Mouse (Mus musculus): ENCODE data around the gene Hamp2. TPM values are rescaled to one million over a fixed set of nuclear protein-coding genes. Genes with fewer than 3 reads are reported as not detected.
"Not testable (repeated sequence)": the region's sequence is repeated elsewhere in the genome, so short reads cannot be mapped to it uniquely, and the experiment has no call there.

Gene Hamp2
- polyA plus RNA-seq, 1 experiment = 1.1 TPM

GRCm38 (mm10) chr7:30953459-30953858 is 29.0 kb upstream of the Hamp2 start:
- DNase-seq (ENCODE audit: low read depth) = no peak

- DNase-seq (ENCODE audit: low read depth) = no peak
Observed at GRCm38 (mm10) chr7:30952441-30953265, 28.2 kb upstream of the Hamp2 start.

GRCm38 (mm10) chr7:30949902-30950301 is 25.4 kb upstream of the Hamp2 start:
- peak; percentile 41 for DNase-seq (ENCODE audit: low read depth)

GRCm38 (mm10) chr7:30945876-30946275 is 21.4 kb upstream of the Hamp2 start:
- DNase-seq (ENCODE audit: low read depth) = no peak

- DNase-seq (ENCODE audit: low read depth) = not testable (repeated sequence)
Observed at GRCm38 (mm10) chr7:30945466-30945865, 21.0 kb upstream of the Hamp2 start.

GRCm38 (mm10) chr7:30944706-30945105 is 20.2 kb upstream of the Hamp2 start:
- DNase-seq (ENCODE audit: low read depth) = not testable (repeated sequence)

- no peak for DNase-seq (ENCODE audit: low read depth)
Observed at GRCm38 (mm10) chr7:30943909-30944635, 19.6 kb upstream of the Hamp2 start, which contains the start of gene Hamp. Gene Hamp (minus strand): TSS chr7:30944032.

GRCm38 (mm10) chr7:30942365-30942764 is 17.9 kb upstream of the Hamp2 start:
- DNase-seq (ENCODE audit: low read depth) = not testable (repeated sequence)

GRCm38 (mm10) chr7:30940070-30940469 is 15.6 kb upstream of the Hamp2 start:
- DNase-seq (ENCODE audit: low read depth) = not testable (repeated sequence)

- DNase-seq (ENCODE audit: low read depth) = not testable (repeated sequence)
Observed at GRCm38 (mm10) chr7:30935422-30936099, 11.1 kb upstream of the Hamp2 start.

- no peak for DNase-seq (ENCODE audit: low read depth)
Observed at GRCm38 (mm10) chr7:30924071-30924470, 410 bp downstream of the Hamp2 start.

- DNase-seq (ENCODE audit: low read depth) = not testable (repeated sequence)
Observed at GRCm38 (mm10) chr7:30922490-30922889, 2.0 kb downstream of the Hamp2 start.

GRCm38 (mm10) chr7:30920217-30920616 is 4.3 kb downstream of the Hamp2 start:
- DNase-seq (ENCODE audit: low read depth) = no peak

- DNase-seq (ENCODE audit: low read depth) = no peak
Observed at GRCm38 (mm10) chr7:30917219-30917618, 7.3 kb downstream of the Hamp2 start.

GRCm38 (mm10) chr7:30916713-30917112 is 7.8 kb downstream of the Hamp2 start:
- DNase-seq (ENCODE audit: low read depth) = no peak

- DNase-seq (ENCODE audit: low read depth) = no peak
Observed at GRCm38 (mm10) chr7:30914732-30915131, 9.7 kb downstream of the Hamp2 start, which contains the start of gene Mag. Gene Mag (minus strand): TSS chr7:30914873.

- no peak for DNase-seq (ENCODE audit: low read depth)
Observed at GRCm38 (mm10) chr7:30909773-30910172, 14.7 kb downstream of the Hamp2 start.

GRCm38 (mm10) chr7:30908992-30909431 is 15.5 kb downstream of the Hamp2 start:
- DNase-seq (ENCODE audit: low read depth) = no peak

- no peak for DNase-seq (ENCODE audit: low read depth)
Observed at GRCm38 (mm10) chr7:30908277-30908991, 16.0 kb downstream of the Hamp2 start.

- no peak for DNase-seq (ENCODE audit: low read depth)
Observed at GRCm38 (mm10) chr7:30904042-30904441, 20.4 kb downstream of the Hamp2 start.

GRCm38 (mm10) chr7:30895217-30895616 is 29.3 kb downstream of the Hamp2 start:
- DNase-seq (ENCODE audit: low read depth) = no peak
